Mouse (Mus musculus) CH12.LX (cell line): ENCODE measurements at regions not wholly inside any gene's neighbourhood (a gene's known extent, or its start where the extent isn't known, plus 50 kb on each side); places are given as distances from the start of the nearest gene placed in this dataset.

Experiments used
- POLR2A ChIP-seq: IDR thresholded peaks from 2 replicates; pipeline ENCODE4 v1.6.1; 2011; ENCODE audit warnings: low read depth, mild to moderate bottlenecking, improper control_type of control experiment, low read length
- TBP ChIP-seq: conservative IDR thresholded peaks from 2 replicates; pipeline ENCODE4 v1.6.1; 2011; ENCODE audit warnings: low read depth, low read length, improper control_type of control experiment
- ZNF384 ChIP-seq: IDR thresholded peaks from 2 replicates; pipeline ENCODE4 v1.6.1; 2012; ENCODE audit warnings: low read depth, low read length, improper control_type of control experiment, inconsistent platforms

- TF ChIP-seq TBP (no peak), POLR2A (no peak), ZNF384 (no peak)
Measured at GRCm38 (mm10) chr13:102333667-102334066, 359.7 kb upstream of the Cd180 start.
